Mouse (Mus musculus) C2C12 (cell line): ENCODE data around the gene Rab31.

Experiments
- CEBPB ChIP-seq: IDR thresholded peaks from one replicate; pipeline ENCODE4 v1.6.1; 2011; ENCODE audit warnings: low read depth, mild to moderate bottlenecking, control low read depth, moderate library complexity
- CTCF ChIP-seq: IDR thresholded peaks from one replicate; pipeline ENCODE4 v1.5.1; 2011; ENCODE audit not compliant: control insufficient read depth, insufficient read depth, insufficient read length
- MAX ChIP-seq: IDR thresholded peaks from one replicate; pipeline ENCODE4 v1.6.1; 2011; ENCODE audit warnings: mild to moderate bottlenecking, control low read depth
- MYOG ChIP-seq: IDR thresholded peaks from one replicate; pipeline ENCODE4 v1.6.1; 2011; ENCODE audit not compliant: control insufficient read depth, insufficient read length; ENCODE audit errors: extremely low read depth
- USF1 ChIP-seq: IDR thresholded peaks from one replicate; pipeline ENCODE4 v1.6.1; 2011; ENCODE audit warnings: low read depth, mild to moderate bottlenecking, control low read depth, moderate library complexity

DNA sequence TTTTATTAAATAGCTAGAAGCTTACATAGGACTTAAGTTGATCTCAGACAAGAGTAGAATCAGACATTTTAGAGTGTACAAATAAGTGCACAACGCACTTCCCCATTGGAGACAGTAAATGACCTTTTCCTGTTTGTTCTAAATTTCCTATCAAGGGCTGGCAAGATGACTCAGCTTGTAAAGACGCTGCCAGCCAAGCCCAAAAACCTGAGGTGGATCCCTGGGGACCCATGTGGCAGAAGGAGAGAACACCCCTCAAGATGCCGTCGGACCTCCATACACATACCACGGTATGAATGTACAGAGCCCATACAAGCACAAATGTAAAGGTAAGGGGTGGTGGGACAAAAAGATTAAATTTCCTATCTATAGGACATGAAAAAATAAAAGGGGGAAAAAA is 35.4 kb downstream of the Rab31 start:
- no peak for TF ChIP-seq CEBPB
- no peak for TF ChIP-seq CTCF
- no peak for TF ChIP-seq USF1
- peak; percentile 24 for TF ChIP-seq MAX
- TF ChIP-seq MYOG: no peak
